Mouse (Mus musculus): ENCODE measurements around the gene Hs3st6. TPM values are rescaled to one million over a fixed set of nuclear protein-coding genes. Genes with fewer than 3 reads are reported as not detected.
A peak's percentile ranks its signal among the peaks of the same experiment; 100 is the strongest.

Hs3st6 gene
- polyA plus RNA-seq, 2 experiments, result 4.9 to 5.3 TPM

DNA sequence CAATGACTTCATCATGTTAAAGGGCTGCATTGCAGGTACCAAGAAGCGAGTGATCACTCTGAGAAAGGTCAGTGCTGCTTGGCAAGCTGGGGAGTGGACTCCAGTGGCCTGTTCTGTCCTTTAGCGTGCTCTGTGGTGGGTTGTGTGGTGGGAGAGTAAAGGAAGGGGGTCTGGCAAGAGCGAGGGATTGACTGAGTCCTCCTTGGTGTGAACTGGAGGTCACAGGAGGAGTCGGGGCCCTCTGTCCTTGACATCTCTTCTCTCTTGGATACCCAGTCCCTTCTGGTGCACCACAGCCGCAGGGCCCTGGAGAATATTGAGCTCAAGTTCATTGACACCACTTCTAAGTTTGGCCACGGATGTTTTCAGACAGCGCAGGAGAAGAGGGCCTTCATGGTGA, 17.3 kb upstream of the Hs3st6 start:
- TF ChIP-seq POLR2A (IDR thresholded peaks at IDR 0.05; ENCODE audit: borderline replicate concordance, extremely low read depth, insufficient read depth, insufficient read length), result no peak
- WGBS, result 85% methylated on average over 7 of the region's 7 CpGs
- H3K4me1 ChIP-seq (ENCODE audit: control insufficient read depth, insufficient read depth, low read length), result peaks cover 10% of the 10 kb centered on the region
- no peak overlapping the region for H3K9ac ChIP-seq (ENCODE audit: low read depth, low read length, severe bottlenecking)
- 0 out of 2 replicates have a peak overlapping the region, but pooled peaks have one; percentile 39 for H3K27ac ChIP-seq (replicated peaks; ENCODE audit: low read depth, low read length)
- no peak for DNase-seq (ENCODE audit: low spot score)
- no peak overlapping the region for H3K4me3 ChIP-seq (replicated peaks; ENCODE audit: low read length)
- 0 out of 2 replicates have a peak, but pooled peaks cover 5% of the 10 kb centered on the region for H3K36me3 ChIP-seq (ENCODE audit: control insufficient read depth, insufficient read depth, low read length)
- H3K9me3 ChIP-seq (ENCODE audit: control insufficient read depth, low read length), result no peaks in the 10 kb centered on the region
- no peaks in the 10 kb centered on the region for H3K27me3 ChIP-seq (ENCODE audit: control insufficient read depth, insufficient read depth, low read length)
- ATAC-seq (ENCODE audit: low FRiP score, low read depth), result no peak
- H3K4me2 ChIP-seq (replicated peaks; ENCODE audit: low read depth, low read length, severe bottlenecking), result peak overlapping the region; percentile 82

DNA sequence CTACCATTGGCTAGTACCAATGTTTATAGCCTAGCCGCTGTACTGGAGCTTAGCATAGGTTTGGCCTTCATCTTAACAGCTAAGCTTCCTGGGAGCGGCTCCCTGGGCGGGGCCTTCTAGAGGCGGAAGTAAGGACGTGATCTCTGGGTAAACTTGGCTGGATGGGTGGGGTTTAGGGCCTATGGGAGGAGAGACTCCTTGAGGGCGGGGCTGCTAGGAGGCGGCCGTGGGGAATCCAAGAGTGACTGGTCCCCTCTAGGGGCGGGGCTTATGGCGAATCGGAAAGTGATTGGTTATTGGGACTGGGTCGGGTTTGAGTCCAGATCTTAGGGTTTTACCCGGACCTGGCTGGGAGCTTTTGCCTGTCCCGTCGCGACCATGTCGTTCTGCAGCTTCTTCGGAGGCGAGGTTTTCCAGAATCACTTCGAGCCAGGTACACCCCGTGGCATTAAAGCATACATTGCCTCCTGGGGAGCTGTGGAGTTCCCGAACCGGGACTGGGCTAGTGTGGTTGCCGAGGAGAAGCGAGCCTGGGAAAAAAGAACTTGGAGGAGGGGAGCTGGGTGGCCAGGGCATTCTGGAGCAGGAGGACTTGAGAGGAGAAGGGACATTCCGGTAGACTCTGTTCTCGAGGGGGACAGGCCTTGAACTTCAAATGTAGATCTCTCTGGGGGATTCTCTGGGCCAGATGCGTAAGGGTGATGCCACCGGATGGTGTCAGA, 16.3 kb upstream of the Hs3st6 start, which contains the start of gene Msrb1:
Gene Msrb1, plus strand, starts transcription at position 313 of the 722 bp plus-strand sequence.
- H3K9me3 ChIP-seq (ENCODE audit: control insufficient read depth, low read length), result no peaks in the 10 kb centered on the region
- peak within 1 kb of the TSS; percentile 82 for H3K4me2 ChIP-seq (replicated peaks; ENCODE audit: low read depth, low read length, severe bottlenecking)
- ATAC-seq (ENCODE audit: low FRiP score, low read depth), result peak; percentile 98
- no peak for TF ChIP-seq POLR2A (IDR thresholded peaks at IDR 0.05; ENCODE audit: borderline replicate concordance, extremely low read depth, insufficient read depth, insufficient read length)
- H3K27me3 ChIP-seq (ENCODE audit: control insufficient read depth, insufficient read depth, low read length), result no peaks in the 10 kb centered on the region
- peaks cover 10% of the 10 kb centered on the region for H3K4me1 ChIP-seq (ENCODE audit: control insufficient read depth, insufficient read depth, low read length)
- H3K4me3 ChIP-seq (replicated peaks; ENCODE audit: low read length), result peak within 1 kb of the TSS; percentile 63
- WGBS, result 1% methylated on average over 29 of the region's 29 CpGs
- DNase-seq (ENCODE audit: low spot score), result peak; percentile 99
- H3K36me3 ChIP-seq (ENCODE audit: control insufficient read depth, insufficient read depth, low read length), result peaks cover 9% of the 10 kb centered on the region; the same call in 1 of the 2 replicates
- peak within 1 kb of the TSS; percentile 39; the same call in 1 of the 2 replicates for H3K27ac ChIP-seq (replicated peaks; ENCODE audit: low read depth, low read length)
- peak within 1 kb of the TSS; percentile 74 for H3K9ac ChIP-seq (ENCODE audit: low read depth, low read length, severe bottlenecking)

DNA sequence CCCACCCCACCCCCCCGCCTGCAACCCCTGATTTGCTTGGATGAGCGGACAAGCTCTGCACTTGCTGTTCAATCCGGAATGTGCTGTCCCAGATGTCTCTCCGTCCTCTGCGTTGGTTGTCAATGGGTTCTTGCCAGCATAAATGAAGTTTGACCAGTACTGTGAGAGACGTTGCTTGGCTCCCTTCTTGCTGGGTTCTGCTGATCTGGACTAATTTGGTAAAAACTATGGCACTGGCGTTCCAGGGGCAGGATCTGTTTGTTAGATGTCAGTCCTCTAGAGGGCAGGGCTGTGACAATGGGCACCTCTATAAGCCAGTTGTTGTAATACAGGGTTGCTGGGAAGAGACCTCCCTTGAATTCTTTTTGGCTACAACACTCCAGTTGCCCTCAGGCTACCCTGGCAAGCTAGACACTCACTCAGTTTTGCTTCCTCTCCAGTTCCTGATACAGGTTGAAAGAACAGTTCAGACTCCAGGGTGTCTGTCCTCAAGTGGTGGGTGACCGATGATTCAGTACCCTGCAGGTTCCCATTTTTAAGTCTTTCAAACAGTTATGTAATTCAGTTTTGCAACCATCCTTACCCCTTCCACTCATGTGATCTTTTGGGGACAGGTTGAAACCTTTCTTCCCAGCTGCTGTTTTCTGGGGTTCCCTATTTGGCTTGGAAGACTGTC, 15.5 kb upstream of the Hs3st6 start:
- peak overlapping the region; percentile 74 for H3K9ac ChIP-seq (ENCODE audit: low read depth, low read length, severe bottlenecking)
- H3K36me3 ChIP-seq (ENCODE audit: control insufficient read depth, insufficient read depth, low read length), result peaks cover 9% of the 10 kb centered on the region; the same call in 1 of the 2 replicates
- TF ChIP-seq POLR2A (IDR thresholded peaks at IDR 0.05; ENCODE audit: borderline replicate concordance, extremely low read depth, insufficient read depth, insufficient read length), result no peak
- peaks cover 10% of the 10 kb centered on the region for H3K4me1 ChIP-seq (ENCODE audit: control insufficient read depth, insufficient read depth, low read length)
- ATAC-seq (ENCODE audit: low FRiP score, low read depth) (no peak), DNase-seq (ENCODE audit: low spot score) (no peak)
- H3K4me3 ChIP-seq (replicated peaks; ENCODE audit: low read length), result peak overlapping the region; percentile 63
- H3K27ac ChIP-seq (replicated peaks; ENCODE audit: low read depth, low read length), result no peak overlapping the region
- peak overlapping the region; percentile 82 for H3K4me2 ChIP-seq (replicated peaks; ENCODE audit: low read depth, low read length, severe bottlenecking)
- no peaks in the 10 kb centered on the region for H3K27me3 ChIP-seq (ENCODE audit: control insufficient read depth, insufficient read depth, low read length)
- no peaks in the 10 kb centered on the region for H3K9me3 ChIP-seq (ENCODE audit: control insufficient read depth, low read length)
- WGBS, result 30% methylated on average over 8 of the region's 8 CpGs

DNA sequence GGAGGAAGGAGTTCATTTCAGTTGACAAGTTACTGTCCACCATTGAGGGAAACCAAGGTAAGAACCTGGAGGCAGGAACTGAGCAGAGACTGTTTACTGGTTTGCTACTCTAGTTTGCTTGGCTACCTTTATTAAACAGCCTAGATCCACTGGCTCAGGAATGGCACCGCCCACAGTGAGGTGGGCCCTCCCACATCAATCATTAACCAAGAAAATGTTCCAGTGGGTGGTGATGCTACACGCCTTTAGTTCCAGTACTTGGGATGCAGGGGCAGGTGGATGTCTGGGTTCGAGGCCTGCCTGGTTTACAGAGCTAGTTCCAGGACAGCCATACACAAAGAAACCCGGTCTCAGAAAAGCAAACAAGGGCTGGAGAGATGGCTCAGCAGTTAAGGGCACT, 14.6 kb upstream of the Hs3st6 start:
- 87% methylated on average over 4 of the region's 4 CpGs for WGBS
- no peak overlapping the region for H3K9ac ChIP-seq (ENCODE audit: low read depth, low read length, severe bottlenecking)
- peaks cover 9% of the 10 kb centered on the region; the same call in 1 of the 2 replicates for H3K36me3 ChIP-seq (ENCODE audit: control insufficient read depth, insufficient read depth, low read length)
- H3K27me3 ChIP-seq (ENCODE audit: control insufficient read depth, insufficient read depth, low read length), result no peaks in the 10 kb centered on the region
- no peak overlapping the region for H3K4me3 ChIP-seq (replicated peaks; ENCODE audit: low read length)
- ATAC-seq (ENCODE audit: low FRiP score, low read depth) (no peak), DNase-seq (ENCODE audit: low spot score) (no peak)
- peaks cover 10% of the 10 kb centered on the region for H3K4me1 ChIP-seq (ENCODE audit: control insufficient read depth, insufficient read depth, low read length)
- no peaks in the 10 kb centered on the region for H3K9me3 ChIP-seq (ENCODE audit: control insufficient read depth, low read length)
- 0 out of 2 replicates have a peak overlapping the region, but pooled peaks have one; percentile 3 for H3K4me2 ChIP-seq (replicated peaks; ENCODE audit: low read depth, low read length, severe bottlenecking)
- H3K27ac ChIP-seq (replicated peaks; ENCODE audit: low read depth, low read length), result no peak overlapping the region
- no peak for TF ChIP-seq POLR2A (IDR thresholded peaks at IDR 0.05; ENCODE audit: borderline replicate concordance, extremely low read depth, insufficient read depth, insufficient read length)

DNA sequence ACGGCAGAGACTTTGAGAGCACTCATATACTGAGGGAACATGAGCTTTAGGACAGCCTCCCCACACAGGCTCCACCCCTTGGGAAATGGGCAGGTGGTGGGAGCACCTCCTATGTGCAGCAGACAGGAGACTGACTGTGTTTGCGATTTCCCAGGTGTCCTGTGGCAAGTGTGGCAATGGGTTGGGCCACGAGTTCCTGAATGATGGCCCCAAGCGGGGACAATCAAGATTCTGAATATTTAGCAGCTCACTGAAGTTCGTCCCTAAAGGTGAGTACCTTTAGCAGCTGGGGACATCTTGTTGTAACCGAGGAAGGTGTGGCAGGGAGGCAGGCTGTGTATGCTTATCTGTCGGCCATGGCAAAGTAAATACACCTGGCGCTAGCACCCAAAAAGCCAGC, 12.9 kb upstream of the Hs3st6 start:
- no peak overlapping the region for H3K4me3 ChIP-seq (replicated peaks; ENCODE audit: low read length)
- WGBS, result 82% methylated on average over 8 of the region's 8 CpGs
- H3K27me3 ChIP-seq (ENCODE audit: control insufficient read depth, insufficient read depth, low read length), result no peaks in the 10 kb centered on the region
- H3K9ac ChIP-seq (ENCODE audit: low read depth, low read length, severe bottlenecking), result no peak overlapping the region
- no peak overlapping the region for H3K27ac ChIP-seq (replicated peaks; ENCODE audit: low read depth, low read length)
- H3K4me2 ChIP-seq (replicated peaks; ENCODE audit: low read depth, low read length, severe bottlenecking), result no peak overlapping the region
- ATAC-seq (ENCODE audit: low FRiP score, low read depth) (no peak), DNase-seq (ENCODE audit: low spot score) (no peak)
- peaks cover 10% of the 10 kb centered on the region for H3K4me1 ChIP-seq (ENCODE audit: control insufficient read depth, insufficient read depth, low read length)
- no peak for TF ChIP-seq POLR2A (IDR thresholded peaks at IDR 0.05; ENCODE audit: borderline replicate concordance, extremely low read depth, insufficient read depth, insufficient read length)
- no peaks in the 10 kb centered on the region for H3K9me3 ChIP-seq (ENCODE audit: control insufficient read depth, low read length)
- H3K36me3 ChIP-seq (ENCODE audit: control insufficient read depth, insufficient read depth, low read length), result peaks cover 9% of the 10 kb centered on the region; the same call in 1 of the 2 replicates

Data from limb, embryonic 14.5 days (tissue).